Mouse (Mus musculus): ENCODE results near the gene Luzp2. TPM values are rescaled to one million over a fixed set of nuclear protein-coding genes. Genes with fewer than 3 reads are reported as not detected.

Gene Luzp2
- total RNA-seq (2021), result 10 to 100 TPM; 84.8 TPM

- intact Hi-C loops (cut with DNase I), result no loop called here
- peak; percentile 31 to 40 for DNase-seq (ENCODE audit: extremely low spot score in 1 of 2, low spot score in 2 of 2)
Measured at GRCm38 (mm10) chr7:54835372-54835851, at the start of gene Luzp2. TSS of gene Luzp2 (plus strand) at chr7:54835498.

GRCm38 (mm10) chr7:54787456-54787855 is 47.8 kb upstream of the Luzp2 start:
- no peak for DNase-seq (ENCODE audit: extremely low spot score in 1 of 2, low spot score in 2 of 2)
- intact Hi-C loops (cut with DNase I), result no loop called here

- no peak for DNase-seq (ENCODE audit: extremely low spot score in 1 of 2, low spot score in 2 of 2)
- intact Hi-C loops (cut with DNase I), result no loop called here
Measured at GRCm38 (mm10) chr7:54818606-54819005, 16.7 kb upstream of the Luzp2 start.

- intact Hi-C loops (cut with DNase I), result no loop called here
- no peak for DNase-seq (ENCODE audit: extremely low spot score in 1 of 2, low spot score in 2 of 2)
Measured at GRCm38 (mm10) chr7:54828751-54829150, 6.5 kb upstream of the Luzp2 start.

- intact Hi-C loops (cut with DNase I), result no loop called here
- DNase-seq (ENCODE audit: extremely low spot score in 1 of 2, low spot score in 2 of 2), result peak in 1 of 2 experiments; percentile 32
Measured at GRCm38 (mm10) chr7:54835911-54836352, 634 bp downstream of the Luzp2 start.

GRCm38 (mm10) chr7:54836437-54836836 is 1.1 kb downstream of the Luzp2 start:
- peak; percentile 27 to 44 for DNase-seq (ENCODE audit: extremely low spot score in 1 of 2, low spot score in 2 of 2)
- intact Hi-C loops (cut with DNase I), result no loop called here

- intact Hi-C loops (cut with DNase I), result loop anchor here (10.0 kb wide), 2 partner anchors 862 to 892 kb away; no protein-coding TSS in a partner anchor
- no peak for DNase-seq (ENCODE audit: extremely low spot score in 1 of 2, low spot score in 2 of 2)
Measured at GRCm38 (mm10) chr7:54842807-54843335, 7.6 kb downstream of the Luzp2 start.

GRCm38 (mm10) chr7:54845875-54846691 is 10.8 kb downstream of the Luzp2 start:
- intact Hi-C loops (cut with DNase I), result loop anchor here (10.0 kb wide), 2 partner anchors 859 to 889 kb away; no protein-coding TSS in a partner anchor
- DNase-seq (ENCODE audit: extremely low spot score in 1 of 2, low spot score in 2 of 2), result no peak

- no peak for DNase-seq (ENCODE audit: extremely low spot score in 1 of 2, low spot score in 2 of 2)
- intact Hi-C loops (cut with DNase I), result loop anchor here (10.0 kb wide), 2 partner anchors 858 to 888 kb away; no protein-coding TSS in a partner anchor
Measured at GRCm38 (mm10) chr7:54846692-54847020, 11.4 kb downstream of the Luzp2 start.

- no peak for DNase-seq (ENCODE audit: extremely low spot score in 1 of 2, low spot score in 2 of 2)
- intact Hi-C loops (cut with DNase I), result no loop called here
Measured at GRCm38 (mm10) chr7:54852860-54853259, 17.6 kb downstream of the Luzp2 start.

- no peak for DNase-seq (ENCODE audit: extremely low spot score in 1 of 2, low spot score in 2 of 2)
- intact Hi-C loops (cut with DNase I), result no loop called here
Measured at GRCm38 (mm10) chr7:54861230-54861856, 26.0 kb downstream of the Luzp2 start.

- intact Hi-C loops (cut with DNase I), result no loop called here
- no peak for DNase-seq (ENCODE audit: extremely low spot score in 1 of 2, low spot score in 2 of 2)
Measured at GRCm38 (mm10) chr7:54878928-54879644, 43.8 kb downstream of the Luzp2 start.

- DNase-seq (ENCODE audit: extremely low spot score in 1 of 2, low spot score in 2 of 2), result no peak
- intact Hi-C loops (cut with DNase I), result no loop called here
Measured at GRCm38 (mm10) chr7:54893709-54894627, 58.7 kb downstream of the Luzp2 start.

GRCm38 (mm10) chr7:54898589-54898988 is 63.3 kb downstream of the Luzp2 start:
- intact Hi-C loops (cut with DNase I), result no loop called here
- no peak for DNase-seq (ENCODE audit: extremely low spot score in 1 of 2, low spot score in 2 of 2)

- intact Hi-C loops (cut with DNase I), result no loop called here
- DNase-seq (ENCODE audit: extremely low spot score in 1 of 2, low spot score in 2 of 2), result no peak
Measured at GRCm38 (mm10) chr7:54909958-54910357, 74.7 kb downstream of the Luzp2 start.

GRCm38 (mm10) chr7:54914030-54914429 is 78.7 kb downstream of the Luzp2 start:
- no peak for DNase-seq (ENCODE audit: extremely low spot score in 1 of 2, low spot score in 2 of 2)
- intact Hi-C loops (cut with DNase I), result no loop called here

GRCm38 (mm10) chr7:54921991-54922390 is 86.7 kb downstream of the Luzp2 start:
- no peak for DNase-seq (ENCODE audit: extremely low spot score in 1 of 2, low spot score in 2 of 2)
- intact Hi-C loops (cut with DNase I), result no loop called here

GRCm38 (mm10) chr7:54956759-54957158 is 121.5 kb downstream of the Luzp2 start:
- no peak for DNase-seq (ENCODE audit: extremely low spot score in 1 of 2, low spot score in 2 of 2)
- intact Hi-C loops (cut with DNase I), result no loop called here
